Mouse (Mus musculus) kidney, postnatal 0 days (tissue): Measurements from ENCODE around the gene Lin7b. TPM values are rescaled to one million over a fixed set of nuclear protein-coding genes. Genes with fewer than 3 reads are reported as not detected.

Source experiments
- ATAC-seq: fragments of 200-750 bp; cut with Nextera tagmentation; replicated peaks from 2 replicates; pipeline ENCODE4 v1.8.0; 2017; ENCODE audit warnings: low read depth, moderate number of reproducible peaks, moderate TSS enrichment, moderate library complexity; ENCODE audit not compliant: low FRiP score
- DNase-seq: peaks from one replicate; pipeline ENCODE4 v3.0.0-alpha.2; 2016; ENCODE audit warnings: low spot score
- H3K27ac ChIP-seq: fragments of 300-500 bp; sonication (generic); 2 replicates; pipeline ENCODE4 v1.5.1; 2014; ENCODE audit warnings: mild to moderate bottlenecking
- H3K27me3 ChIP-seq: fragments of 300-500 bp; sonication (generic); 2 replicates; pipeline ENCODE4 v1.6.1; 2014; ENCODE audit warnings: low read length, mixed read lengths; ENCODE audit not compliant: insufficient read depth
- H3K36me3 ChIP-seq: fragments of 300-500 bp; sonication (generic); 2 replicates; pipeline ENCODE4 v1.6.1; 2014; ENCODE audit warnings: low read length, mixed read lengths; ENCODE audit not compliant: insufficient read depth
- H3K4me1 ChIP-seq: fragments of 300-500 bp; sonication (generic); replicated peaks from 2 replicates; pipeline ENCODE4 v1.6.1; 2014; ENCODE audit warnings: antibody characterized with exemption, low read length, mixed read lengths; ENCODE audit not compliant: insufficient read depth
- H3K4me2 ChIP-seq: fragments of 300-500 bp; sonication (generic); 2 replicates; pipeline ENCODE4 v1.6.1; 2014; ENCODE audit warnings: mild to moderate bottlenecking, low read length, moderate library complexity, mixed read lengths
- H3K4me3 ChIP-seq: fragments of 300-500 bp; sonication (generic); replicated peaks from 2 replicates; pipeline ENCODE4 v1.5.1; 2014; ENCODE audit warnings: low read depth, low read length
- H3K9ac ChIP-seq: fragments of 300-500 bp; sonication (generic); 2 replicates; pipeline ENCODE4 v1.6.1; 2014; ENCODE audit warnings: low read depth, low read length
- H3K9me3 ChIP-seq: fragments of 300-500 bp; sonication (generic); replicated peaks from 2 replicates; pipeline ENCODE4 v1.6.1; 2016; ENCODE audit warnings: low read length, inconsistent platforms, mixed read lengths
- CTCF ChIP-seq: IDR thresholded peaks from 2 replicates; pipeline ENCODE4 v1.5.1; 2016; ENCODE audit warnings: antibody characterized with exemption, low read depth, mild to moderate bottlenecking, moderate library complexity
- WGBS: fragments of 180-500 bp; shearing (Covaris S2); extraction: QIAGEN DNeasy Blood & Tissue Kit; methylation state at CpG from one replicate; pipeline ENCODE4 v1.1.7; 2014; 5-methylcytosine and 5-hydroxymethylcytosine counted together
- polyA plus RNA-seq: library from polyadenylated mRNA; unstranded; fragments of >200 nt; fragmentation: Nextera tagmentation; extraction: Ambion mirVana; gene quantifications from 2 replicates; pipeline ENCODE4 v1.2.1, GENCODE M21; 2015

Gene Lin7b
- polyA plus RNA-seq, 1 experiment from 2014 or later = 1.2 TPM

DNA sequence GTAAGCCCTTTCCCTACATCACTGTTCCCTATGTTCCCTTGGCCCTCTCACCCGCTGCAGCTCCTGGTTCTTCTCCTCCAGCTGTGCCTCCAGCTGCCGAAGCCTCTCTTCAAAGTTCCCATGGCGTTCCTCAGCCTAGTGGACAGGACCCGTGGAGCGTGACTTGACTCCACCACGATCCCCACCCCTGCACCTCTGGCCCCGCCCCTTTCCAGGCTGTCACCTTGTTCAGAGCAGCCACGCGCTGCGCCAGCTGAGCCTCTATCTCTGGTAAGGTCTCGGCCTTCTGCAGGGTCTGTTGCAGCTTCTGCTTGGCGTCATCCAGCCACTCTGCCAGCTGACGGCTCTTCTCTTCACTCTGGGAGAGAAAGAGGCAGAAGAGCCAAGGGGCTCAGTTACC is 14.3 kb downstream of the Lin7b start:
- DNase-seq (no peak), ATAC-seq (peak; percentile 45)
- no peak overlapping the region for H3K9ac ChIP-seq
- H3K36me3 ChIP-seq = no peaks in the 10 kb centered on the region
- H3K4me2 ChIP-seq = no peak overlapping the region
- H3K27me3 ChIP-seq = peaks cover 6% of the 10 kb centered on the region; the same call in 1 of the 2 replicates
- 26% methylated on average over 13 of the region's 13 CpGs for WGBS
- no peaks in the 10 kb centered on the region for H3K4me1 ChIP-seq
- no peaks in the 10 kb centered on the region for H3K9me3 ChIP-seq
- H3K4me3 ChIP-seq = no peak overlapping the region
- no peak overlapping the region for H3K27ac ChIP-seq
- TF ChIP-seq CTCF = no peak

DNA sequence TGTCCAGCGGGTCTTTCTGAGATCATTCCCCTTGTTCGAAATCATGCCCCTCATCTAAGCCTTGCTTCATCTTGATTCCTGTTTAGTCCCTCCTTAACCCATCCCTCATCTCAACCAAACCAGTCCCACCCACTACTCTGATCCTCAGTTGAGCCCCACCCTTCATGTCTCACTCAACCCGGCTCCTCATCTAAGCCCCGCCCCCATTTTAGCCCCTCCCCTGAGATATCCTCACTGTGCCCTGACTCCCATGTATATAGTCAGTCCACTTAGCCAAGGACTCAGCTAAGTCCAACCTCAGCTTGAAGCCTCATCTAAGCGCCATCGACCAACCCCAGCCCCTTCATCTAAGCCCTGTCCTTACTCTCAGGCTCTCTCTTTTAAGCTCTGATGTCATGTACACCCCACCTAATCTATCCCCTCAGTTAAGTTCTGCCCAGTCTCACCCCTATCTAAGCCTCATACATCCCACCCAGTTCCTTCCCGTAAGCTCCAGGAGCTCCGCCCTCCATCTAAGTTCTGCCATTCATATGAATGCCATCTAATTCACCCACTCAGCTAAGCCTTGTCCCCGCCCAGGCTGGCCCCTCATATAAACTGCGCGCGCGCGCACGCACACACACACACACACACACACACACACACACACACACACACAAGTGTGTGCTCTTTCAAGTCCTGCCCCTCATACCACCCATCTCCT is 14.9 kb downstream of the Lin7b start:
- Histone ChIP-seq H3K27me3 (peaks cover 6% of the 10 kb centered on the region; the same call in 1 of the 2 replicates), H3K4me3 (no peak overlapping the region), H3K9ac (no peak overlapping the region), H3K27ac (no peak overlapping the region), H3K4me1 (no peaks in the 10 kb centered on the region), H3K4me2 (no peak overlapping the region), H3K36me3 (no peaks in the 10 kb centered on the region), H3K9me3 (no peaks in the 10 kb centered on the region)
- 74% methylated on average over 15 of the region's 15 CpGs for WGBS
- TF ChIP-seq CTCF = no peak
- ATAC-seq = peak; percentile 18; the same call in 1 of the 2 replicates
- DNase-seq = no peak

DNA sequence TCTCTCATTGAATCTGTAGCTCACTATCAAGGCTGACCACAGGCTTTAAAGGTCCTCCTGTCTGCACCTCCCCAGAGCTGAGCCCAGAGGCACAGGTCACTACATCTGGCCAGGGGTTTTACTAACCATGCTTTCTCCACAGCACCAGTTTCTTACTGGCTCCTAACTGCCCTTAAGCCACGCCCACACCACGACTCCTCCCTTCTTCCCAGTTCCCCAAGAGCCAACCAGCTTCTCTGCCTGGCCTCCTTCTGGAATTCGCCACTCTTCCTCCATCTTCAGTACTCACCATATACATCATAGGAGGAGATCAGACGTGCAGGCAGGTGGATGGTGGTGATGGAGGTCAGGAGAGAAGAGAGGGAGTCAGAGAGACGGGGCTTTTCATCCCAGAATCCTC is 17.3 kb downstream of the Lin7b start:
- Histone ChIP-seq H3K4me3 (no peak overlapping the region), H3K27me3 (no peaks in the 10 kb centered on the region), H3K9me3 (no peaks in the 10 kb centered on the region), H3K27ac (no peak overlapping the region), H3K4me1 (no peaks in the 10 kb centered on the region), H3K36me3 (no peaks in the 10 kb centered on the region), H3K4me2 (no peak overlapping the region), H3K9ac (no peak overlapping the region)
- WGBS = 22% methylated on average over 5 of the region's 5 CpGs
- DNase-seq = no peak
- TF ChIP-seq CTCF = no peak
- no peak for ATAC-seq

DNA sequence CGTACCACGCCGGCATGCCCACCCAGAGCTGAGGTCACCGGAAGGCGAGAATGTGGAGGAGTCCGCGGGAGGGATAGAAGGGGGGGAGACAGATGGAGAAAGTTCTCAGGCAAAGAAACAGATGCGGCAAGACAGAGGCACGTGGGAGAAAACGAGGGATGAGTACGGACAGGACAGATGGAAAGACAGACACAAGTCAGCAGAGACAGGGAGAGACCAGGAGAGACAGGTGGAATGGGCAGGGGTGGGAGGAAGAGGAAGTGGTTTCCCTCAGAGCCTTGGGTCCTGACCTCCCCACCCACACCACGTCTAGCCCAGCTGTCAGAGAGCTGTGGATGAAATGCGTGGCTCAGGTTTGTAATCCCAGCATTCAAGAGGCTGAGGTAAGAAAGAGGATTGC is 23.5 kb downstream of the Lin7b start:
- 68% methylated on average over 13 of the region's 13 CpGs for WGBS
- DNase-seq = no peak
- no peak overlapping the region for H3K9ac ChIP-seq
- no peak for TF ChIP-seq CTCF
- no peak overlapping the region for H3K27ac ChIP-seq
- no peaks in the 10 kb centered on the region for H3K9me3 ChIP-seq
- no peaks in the 10 kb centered on the region for H3K36me3 ChIP-seq
- no peak overlapping the region for H3K4me3 ChIP-seq
- H3K4me1 ChIP-seq = no peaks in the 10 kb centered on the region
- no peaks in the 10 kb centered on the region for H3K27me3 ChIP-seq
- no peak overlapping the region for H3K4me2 ChIP-seq
- no peak for ATAC-seq

DNA sequence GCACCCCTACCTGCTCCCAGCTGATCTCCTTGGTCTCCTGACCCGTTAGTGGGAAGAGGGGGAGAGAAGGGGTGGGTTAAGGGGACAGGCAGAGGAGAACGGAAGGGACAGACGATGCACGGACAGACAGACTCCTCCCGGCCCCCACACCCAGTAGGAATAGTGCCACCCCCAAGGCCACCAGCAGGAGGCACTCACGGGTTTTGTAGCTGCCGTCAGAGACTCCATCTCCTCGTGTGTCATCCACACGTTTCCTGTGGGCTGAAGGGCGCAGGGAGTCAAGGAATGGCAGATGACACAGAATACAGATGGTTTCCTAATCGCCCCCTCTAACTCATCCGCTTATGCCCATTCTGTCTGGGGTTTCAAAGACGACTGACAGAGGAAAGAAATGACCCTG is 26.8 kb downstream of the Lin7b start:
- Histone ChIP-seq H3K27me3 (no peaks in the 10 kb centered on the region), H3K4me3 (no peak overlapping the region), H3K9me3 (no peaks in the 10 kb centered on the region), H3K4me2 (no peak overlapping the region), H3K27ac (no peak overlapping the region), H3K9ac (no peak overlapping the region), H3K4me1 (peaks cover 17% of the 10 kb centered on the region), H3K36me3 (no peaks in the 10 kb centered on the region)
- 27% methylated on average over 13 of the region's 13 CpGs for WGBS
- peak; percentile 53 for TF ChIP-seq CTCF
- DNase-seq (no peak), ATAC-seq (no peak)

DNA sequence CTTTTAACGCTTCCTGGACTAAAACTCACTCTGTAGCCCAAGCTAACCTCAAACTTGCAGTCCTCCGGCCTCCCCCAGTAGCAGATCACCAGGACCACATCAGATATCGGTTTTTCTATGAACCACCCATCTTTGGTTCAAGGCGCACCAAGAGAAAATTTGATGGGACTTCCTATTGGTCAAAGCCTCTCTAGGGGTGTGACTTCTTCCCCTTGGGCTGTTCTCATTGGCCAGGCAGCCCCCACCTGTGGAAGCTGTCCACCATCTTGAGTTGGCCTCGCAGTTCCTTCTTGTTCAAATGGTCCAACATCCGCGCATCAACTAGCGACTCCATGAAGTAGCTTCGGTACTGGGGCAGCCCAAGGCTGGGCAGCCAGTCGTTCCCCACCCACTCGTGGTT is 28.3 kb downstream of the Lin7b start:
- Histone ChIP-seq H3K4me1 (peaks cover 25% of the 10 kb centered on the region), H3K4me2 (no peak overlapping the region), H3K27ac (no peak overlapping the region), H3K9ac (no peak overlapping the region), H3K27me3 (no peaks in the 10 kb centered on the region), H3K4me3 (no peak overlapping the region), H3K36me3 (no peaks in the 10 kb centered on the region), H3K9me3 (no peaks in the 10 kb centered on the region)
- no peak for TF ChIP-seq CTCF
- ATAC-seq (no peak), DNase-seq (no peak)
- 90% methylated on average over 11 of the region's 11 CpGs for WGBS

DNA sequence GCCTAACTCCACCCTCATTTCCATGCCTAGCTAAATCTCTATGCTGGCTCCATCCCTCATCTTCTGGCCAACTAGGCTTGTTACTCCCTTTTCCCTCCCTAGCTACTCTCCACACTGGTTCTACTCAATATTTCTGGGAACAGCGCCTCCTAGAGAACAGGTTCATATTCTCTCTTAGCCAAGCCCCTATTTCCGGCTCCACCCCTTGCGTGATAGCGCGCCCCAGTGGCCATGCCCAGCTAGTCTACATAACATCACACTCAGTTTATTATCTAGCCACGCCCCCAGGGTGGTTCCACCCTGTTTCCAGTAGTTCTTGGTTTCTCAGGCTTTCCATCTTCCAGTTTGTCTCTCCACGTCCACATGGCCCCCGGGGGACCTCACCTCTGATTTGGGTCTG is 29.1 kb downstream of the Lin7b start:
- ATAC-seq = peak; percentile 57
- no peak overlapping the region; the same call in 1 of the 2 replicates for H3K4me3 ChIP-seq
- WGBS = 2% methylated on average over 8 of the region's 8 CpGs

More for the DNA sequence above, 29.1 kb downstream of the Lin7b start:
- DNase-seq = peak; percentile 96
- no peaks in the 10 kb centered on the region for H3K36me3 ChIP-seq
- H3K4me2 ChIP-seq = peak overlapping the region; percentile 71
- peak; percentile 94 for TF ChIP-seq CTCF
- no peaks in the 10 kb centered on the region for H3K27me3 ChIP-seq
- H3K9ac ChIP-seq = no peak overlapping the region
- H3K27ac ChIP-seq = 0 out of 2 replicates have a peak overlapping the region, but pooled peaks have one; percentile 2
- H3K9me3 ChIP-seq = no peaks in the 10 kb centered on the region
- H3K4me1 ChIP-seq = peaks cover 25% of the 10 kb centered on the region
